Mouse (Mus musculus): ENCODE measurements at regions not wholly inside any gene's neighbourhood (a gene's known extent, or its start where the extent isn't known, plus 50 kb on each side); places are given as distances from the start of the nearest gene placed in this dataset.

- 49% methylated on average over 3 of the region's 3 CpGs for WGBS
- Histone ChIP-seq H3K36me3 (no peaks in the 10 kb centered on the region), H3K9ac (replicated peaks) (no peak overlapping the region), H3K4me1 (peaks cover 39% of the 10 kb centered on the region), H3K4me3 (replicated peaks) (no peak overlapping the region), H3K27me3 (replicated peaks) (0 out of 2 replicates have a peak, but pooled peaks cover 4% of the 10 kb centered on the region), H3K9me3 (replicated peaks) (no peaks in the 10 kb centered on the region), H3K4me2 (no peak overlapping the region), H3K27ac (replicated peaks) (peak overlapping the region; percentile 69; the same call in 1 of the 2 replicates)
- ATAC-seq (ENCODE audit: low FRiP score) = no peak
Observed at GRCm38 (mm10) chr9:43930476-43930875, 112.7 kb upstream of the Thy1 start.

- Histone ChIP-seq H3K36me3 (no peaks in the 10 kb centered on the region), H3K4me3 (replicated peaks) (no peak overlapping the region), H3K4me2 (no peak overlapping the region), H3K27me3 (replicated peaks) (0 out of 2 replicates have a peak, but pooled peaks cover 10% of the 10 kb centered on the region), H3K4me1 (peaks cover 37% of the 10 kb centered on the region), H3K9ac (replicated peaks) (0 out of 2 replicates have a peak overlapping the region, but pooled peaks have one; percentile 8), H3K27ac (replicated peaks) (no peak overlapping the region), H3K9me3 (replicated peaks) (no peaks in the 10 kb centered on the region)
- ATAC-seq (ENCODE audit: low FRiP score) = peak; percentile 18; the same call in 1 of the 2 replicates
- WGBS = 11% methylated on average over 18 of the region's 18 CpGs
Observed at GRCm38 (mm10) chr9:43934012-43934690, 109.0 kb upstream of the Thy1 start.

- Histone ChIP-seq H3K4me3 (replicated peaks) (no peak overlapping the region), H3K9ac (replicated peaks) (no peak overlapping the region), H3K4me2 (no peak overlapping the region), H3K27ac (replicated peaks) (no peak overlapping the region), H3K4me1 (peaks cover 35% of the 10 kb centered on the region), H3K27me3 (replicated peaks) (0 out of 2 replicates have a peak, but pooled peaks cover 10% of the 10 kb centered on the region), H3K36me3 (no peaks in the 10 kb centered on the region), H3K9me3 (replicated peaks) (no peaks in the 10 kb centered on the region)
- no peak for ATAC-seq (ENCODE audit: low FRiP score)
- WGBS = 21% methylated on average over 5 of the region's 5 CpGs
Observed at GRCm38 (mm10) chr9:43934691-43935064, 108.5 kb upstream of the Thy1 start.

GRCm38 (mm10) chr9:43939336-43939735 lies 103.8 kb upstream of the Thy1 start:
- Histone ChIP-seq H3K4me2 (no peak overlapping the region), H3K27ac (replicated peaks) (0 out of 2 replicates have a peak overlapping the region, but pooled peaks have one; percentile 9), H3K4me1 (peaks cover 25% of the 10 kb centered on the region), H3K27me3 (replicated peaks) (0 out of 2 replicates have a peak, but pooled peaks cover 9% of the 10 kb centered on the region), H3K36me3 (no peaks in the 10 kb centered on the region), H3K4me3 (replicated peaks) (no peak overlapping the region), H3K9me3 (replicated peaks) (no peaks in the 10 kb centered on the region), H3K9ac (replicated peaks) (no peak overlapping the region)
- 42% methylated on average over 11 of the region's 11 CpGs for WGBS
- ATAC-seq (ENCODE audit: low FRiP score) = no peak

GRCm38 (mm10) chr9:43942147-43942546 lies 101.0 kb upstream of the Thy1 start:
- Histone ChIP-seq H3K9ac (replicated peaks) (no peak overlapping the region), H3K4me2 (no peak overlapping the region), H3K4me3 (replicated peaks) (no peak overlapping the region), H3K27ac (replicated peaks) (no peak overlapping the region), H3K27me3 (replicated peaks) (no peaks in the 10 kb centered on the region), H3K4me1 (peaks cover 37% of the 10 kb centered on the region), H3K36me3 (no peaks in the 10 kb centered on the region), H3K9me3 (replicated peaks) (no peaks in the 10 kb centered on the region)
- ATAC-seq (ENCODE audit: low FRiP score) = no peak
- 88% methylated on average over 5 of the region's 5 CpGs for WGBS

- H3K4me3 ChIP-seq (replicated peaks) = no peak overlapping the region
- H3K4me1 ChIP-seq = peaks cover 44% of the 10 kb centered on the region
Observed at GRCm38 (mm10) chr9:43943522-43943921, 99.7 kb upstream of the Thy1 start.

GRCm38 (mm10) chr9:43944816-43945741 lies 98.1 kb upstream of the Thy1 start:
- Histone ChIP-seq H3K4me1 (peaks cover 36% of the 10 kb centered on the region), H3K27me3 (replicated peaks) (no peaks in the 10 kb centered on the region), H3K36me3 (no peaks in the 10 kb centered on the region), H3K9ac (replicated peaks) (no peak overlapping the region), H3K9me3 (replicated peaks) (no peaks in the 10 kb centered on the region), H3K27ac (replicated peaks) (no peak overlapping the region), H3K4me2 (no peak overlapping the region), H3K4me3 (replicated peaks) (no peak overlapping the region)
- ATAC-seq (ENCODE audit: low FRiP score) = no peak
- 81% methylated on average over 13 of the region's 13 CpGs for WGBS

More at GRCm38 (mm10) chr9:43943522-43943921, 99.7 kb upstream of the Thy1 start:
- no peak overlapping the region for H3K4me2 ChIP-seq
- no peaks in the 10 kb centered on the region for H3K36me3 ChIP-seq
- no peaks in the 10 kb centered on the region for H3K27me3 ChIP-seq (replicated peaks)
- no peaks in the 10 kb centered on the region for H3K9me3 ChIP-seq (replicated peaks)
- H3K27ac ChIP-seq (replicated peaks) = no peak overlapping the region
- no peak overlapping the region for H3K9ac ChIP-seq (replicated peaks)
- no peak for ATAC-seq (ENCODE audit: low FRiP score)
- 16% methylated on average over 6 of the region's 6 CpGs for WGBS

GRCm38 (mm10) chr9:43945997-43946649 lies 97.1 kb upstream of the Thy1 start:
- Histone ChIP-seq H3K4me3 (replicated peaks) (no peak overlapping the region), H3K4me2 (no peak overlapping the region), H3K27me3 (replicated peaks) (no peaks in the 10 kb centered on the region), H3K9ac (replicated peaks) (no peak overlapping the region), H3K4me1 (peaks cover 30% of the 10 kb centered on the region), H3K27ac (replicated peaks) (no peak overlapping the region), H3K9me3 (replicated peaks) (no peaks in the 10 kb centered on the region), H3K36me3 (no peaks in the 10 kb centered on the region)
- no peak for ATAC-seq (ENCODE audit: low FRiP score)
- 82% methylated on average over 13 of the region's 13 CpGs for WGBS

- 37% methylated on average over 5 of the region's 5 CpGs for WGBS
- peaks cover 30% of the 10 kb centered on the region for H3K4me1 ChIP-seq
- H3K9ac ChIP-seq (replicated peaks) = no peak overlapping the region
- H3K36me3 ChIP-seq = no peaks in the 10 kb centered on the region
- no peaks in the 10 kb centered on the region for H3K27me3 ChIP-seq (replicated peaks)
- no peak; the same call in 1 of the 2 replicates for ATAC-seq (ENCODE audit: low FRiP score)
- H3K9me3 ChIP-seq (replicated peaks) = no peaks in the 10 kb centered on the region
- H3K4me3 ChIP-seq (replicated peaks) = no peak overlapping the region
- H3K27ac ChIP-seq (replicated peaks) = no peak overlapping the region
- H3K4me2 ChIP-seq = no peak overlapping the region
Observed at GRCm38 (mm10) chr9:43947089-43947488, 96.1 kb upstream of the Thy1 start.

GRCm38 (mm10) chr9:43947490-43948150 lies 95.6 kb upstream of the Thy1 start:
- Histone ChIP-seq H3K4me3 (replicated peaks) (no peak overlapping the region), H3K9me3 (replicated peaks) (no peaks in the 10 kb centered on the region), H3K27me3 (replicated peaks) (no peaks in the 10 kb centered on the region), H3K27ac (replicated peaks) (peak overlapping the region; percentile 58; the same call in 1 of the 2 replicates), H3K4me2 (no peak overlapping the region), H3K36me3 (no peaks in the 10 kb centered on the region), H3K9ac (replicated peaks) (no peak overlapping the region), H3K4me1 (peaks cover 30% of the 10 kb centered on the region)
- 10% methylated on average over 9 of the region's 11 CpGs for WGBS
- 0 out of 2 replicates have a peak, but pooled peaks have one; percentile 17 for ATAC-seq (ENCODE audit: low FRiP score)

- Histone ChIP-seq H3K36me3 (no peaks in the 10 kb centered on the region), H3K4me1 (peaks cover 10% of the 10 kb centered on the region), H3K9me3 (replicated peaks) (no peaks in the 10 kb centered on the region), H3K9ac (replicated peaks) (no peak overlapping the region), H3K27ac (replicated peaks) (no peak overlapping the region), H3K4me2 (no peak overlapping the region), H3K27me3 (replicated peaks) (no peaks in the 10 kb centered on the region), H3K4me3 (replicated peaks) (no peak overlapping the region)
- ATAC-seq (ENCODE audit: low FRiP score) = 0 out of 2 replicates have a peak, but pooled peaks have one; percentile 32
- WGBS = 38% methylated on average over 7 of the region's 7 CpGs
Observed at GRCm38 (mm10) chr9:43953128-43953527, 90.1 kb upstream of the Thy1 start.

All from neural tube, embryonic 15.5 days (tissue).